Mouse (Mus musculus) urinary bladder, postnatal 25 days (tissue): Measurements from ENCODE around the gene Ctnna2.

Source experiments
- DNase-seq: peaks from one replicate; pipeline ENCODE4 v3.0.0; 2022; ENCODE audit warnings: low spot score

Gene Ctnna2

DNA sequence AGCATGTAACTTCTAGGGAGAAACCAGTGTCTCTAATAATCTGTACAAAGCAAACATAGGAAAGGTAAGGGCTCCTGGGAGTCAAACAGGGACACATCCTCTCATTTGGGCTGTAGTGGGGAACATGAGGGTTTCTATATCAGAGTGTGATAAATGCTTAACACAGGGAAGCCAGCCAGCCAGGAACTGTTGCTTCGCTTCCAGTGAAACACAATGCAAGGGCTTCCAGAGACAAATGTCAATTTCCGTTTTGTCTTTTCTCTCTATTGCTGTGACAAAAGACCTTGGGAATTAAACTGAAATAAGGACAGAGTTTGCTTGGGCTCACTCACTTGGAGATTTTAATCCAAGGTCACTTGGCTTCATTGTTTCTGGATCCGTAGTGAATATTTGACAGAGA lies 162.4 kb downstream of the Ctnna2 start:
- no peak for DNase-seq

DNA sequence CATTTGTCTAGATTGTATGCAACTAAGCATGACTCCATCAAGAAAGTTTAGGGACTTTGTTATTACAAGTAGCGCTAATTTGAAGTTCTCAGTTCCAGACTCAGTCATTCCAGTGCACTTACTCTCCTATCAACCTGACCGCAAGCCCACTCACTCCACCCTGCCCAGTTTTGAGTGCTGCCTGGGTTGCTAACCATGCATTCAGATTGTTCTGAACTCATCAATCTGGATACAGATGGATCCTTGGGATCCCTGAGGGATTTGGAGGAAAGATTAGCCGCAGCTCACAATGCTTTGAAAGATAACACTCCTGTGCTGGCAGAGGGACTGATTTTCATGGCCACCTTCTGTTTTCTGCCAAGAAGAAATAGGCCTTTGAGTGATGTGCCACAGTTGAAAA lies 168.5 kb downstream of the Ctnna2 start:
- no peak for DNase-seq

DNA sequence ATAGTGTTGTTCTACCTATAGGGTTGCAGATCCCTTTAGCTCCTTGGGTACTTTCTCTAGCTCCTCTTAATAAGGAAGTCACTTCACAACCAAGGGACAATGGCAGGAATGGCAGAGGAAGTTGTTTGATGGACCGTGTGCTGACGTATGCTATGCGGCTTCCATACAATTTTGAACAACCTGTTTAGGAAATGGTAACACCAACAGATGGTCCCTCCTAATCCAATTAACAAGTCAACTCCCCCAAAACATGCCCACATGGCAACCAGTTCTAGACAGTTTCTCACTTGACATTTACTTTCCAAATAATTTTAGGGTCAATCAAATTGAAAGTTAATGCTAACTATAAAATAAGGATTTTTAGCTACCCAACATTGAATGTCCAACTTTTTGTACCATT lies 176.9 kb downstream of the Ctnna2 start:
- DNase-seq = no peak

DNA sequence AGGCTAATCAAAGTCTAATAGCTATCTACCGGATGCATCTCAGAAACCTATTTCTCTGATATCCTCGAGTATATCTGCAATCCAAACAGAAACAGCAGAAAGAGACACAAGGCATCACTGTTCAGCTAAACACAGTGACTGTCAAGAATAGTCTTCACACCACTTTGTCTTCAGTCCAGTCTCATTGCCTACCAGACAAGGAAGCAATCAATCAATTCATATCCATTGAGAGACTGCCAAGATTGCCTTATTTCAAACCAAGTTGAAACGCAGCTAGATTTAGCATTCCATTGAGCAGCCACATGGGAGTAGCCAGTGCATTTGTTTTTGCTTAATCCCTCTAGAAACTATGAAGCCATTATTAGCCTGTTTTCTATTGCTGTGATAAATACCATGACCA lies 196.2 kb downstream of the Ctnna2 start:
- no peak for DNase-seq

DNA sequence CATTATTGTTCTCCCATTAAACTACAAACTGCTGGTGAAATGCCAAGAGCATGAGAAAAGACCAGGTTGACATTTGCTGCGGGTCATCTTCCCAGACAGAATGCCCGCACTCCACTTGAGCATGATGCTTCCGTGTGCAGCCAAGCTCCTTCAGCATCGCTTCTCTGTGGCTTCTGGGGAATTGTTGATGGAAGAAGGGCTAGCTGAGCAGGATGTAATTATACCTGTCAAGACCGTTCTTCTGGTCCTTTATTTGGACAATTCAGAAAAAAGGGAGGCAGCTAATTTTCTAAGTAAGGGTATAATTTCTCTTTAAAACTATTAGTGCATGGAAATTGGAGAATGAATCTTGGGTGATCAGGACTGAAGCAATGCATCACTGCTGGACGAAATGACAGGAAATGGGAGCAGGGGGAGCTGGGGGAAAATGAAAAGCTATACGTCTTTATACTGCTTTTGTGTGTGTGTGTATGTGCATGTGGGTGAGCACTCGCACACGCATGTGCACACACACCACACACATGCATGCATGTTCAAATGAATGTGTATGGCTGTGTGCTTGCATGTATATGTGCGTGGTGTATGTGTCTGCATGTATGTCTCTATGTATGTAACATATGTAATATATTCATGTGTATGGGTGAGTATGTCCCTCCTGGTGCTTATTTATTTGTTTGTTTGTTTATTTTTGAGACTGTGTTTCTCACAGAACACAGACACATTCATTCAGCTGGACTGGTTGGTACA lies 211.0 kb downstream of the Ctnna2 start:
- no peak for DNase-seq

DNA sequence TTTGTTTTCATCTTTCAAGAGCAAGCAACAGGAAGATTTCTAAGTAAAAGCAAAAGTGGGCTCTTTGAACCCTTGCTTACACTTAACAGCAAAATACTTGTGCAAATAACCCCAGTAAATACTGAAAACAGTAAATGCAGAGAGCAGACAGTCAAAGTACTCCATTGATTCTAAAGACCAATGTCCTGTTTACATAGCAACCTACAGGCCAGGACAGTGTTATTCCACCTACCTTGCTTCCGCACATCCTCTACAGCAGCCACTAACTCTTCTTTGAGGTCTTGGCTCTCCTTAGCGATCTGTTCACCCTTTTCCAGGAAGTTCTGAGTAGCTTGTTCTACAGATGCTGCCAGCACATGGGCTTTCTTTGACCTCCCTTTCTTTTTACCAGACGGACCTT lies 221.3 kb downstream of the Ctnna2 start:
- no peak for DNase-seq

DNA sequence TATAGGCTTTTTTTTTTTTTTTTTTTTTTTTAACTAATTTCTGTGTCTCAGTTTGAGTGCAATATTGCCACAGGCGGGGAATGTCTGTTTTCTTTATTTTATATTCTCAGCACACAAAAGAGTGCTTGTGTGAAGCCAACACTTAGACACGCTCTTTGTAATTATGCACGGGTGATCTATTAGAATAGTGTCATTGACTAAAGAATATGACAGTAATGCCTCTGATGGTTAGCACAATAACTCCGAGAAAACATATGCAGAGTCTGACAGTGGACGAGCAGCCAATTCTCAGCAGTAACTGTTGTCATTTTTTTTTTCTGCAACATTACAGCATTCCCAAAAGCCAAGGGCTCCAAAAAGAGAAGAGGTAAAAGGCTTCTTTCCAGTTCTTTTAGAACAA lies 234.1 kb downstream of the Ctnna2 start:
- DNase-seq = no peak

DNA sequence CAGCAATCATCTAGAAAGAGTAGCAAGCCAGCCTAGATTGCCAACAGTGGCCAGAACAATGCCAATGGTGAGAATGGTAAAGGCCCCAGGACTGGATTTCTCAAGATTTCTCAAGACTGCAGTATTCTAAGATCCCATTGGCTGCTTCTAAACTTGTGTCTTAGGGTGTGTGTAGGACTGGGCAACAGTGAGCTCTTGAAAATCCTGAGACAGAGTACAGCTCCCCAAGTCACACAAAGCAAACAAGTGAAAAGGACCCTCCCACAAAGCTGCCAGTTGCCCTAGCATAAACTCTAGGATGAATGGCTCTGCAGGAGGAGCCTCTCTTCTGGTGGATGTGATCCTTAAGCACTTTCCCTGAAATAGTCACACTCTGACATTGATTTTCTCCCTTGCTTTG lies 235.8 kb downstream of the Ctnna2 start:
- DNase-seq = no peak

DNA sequence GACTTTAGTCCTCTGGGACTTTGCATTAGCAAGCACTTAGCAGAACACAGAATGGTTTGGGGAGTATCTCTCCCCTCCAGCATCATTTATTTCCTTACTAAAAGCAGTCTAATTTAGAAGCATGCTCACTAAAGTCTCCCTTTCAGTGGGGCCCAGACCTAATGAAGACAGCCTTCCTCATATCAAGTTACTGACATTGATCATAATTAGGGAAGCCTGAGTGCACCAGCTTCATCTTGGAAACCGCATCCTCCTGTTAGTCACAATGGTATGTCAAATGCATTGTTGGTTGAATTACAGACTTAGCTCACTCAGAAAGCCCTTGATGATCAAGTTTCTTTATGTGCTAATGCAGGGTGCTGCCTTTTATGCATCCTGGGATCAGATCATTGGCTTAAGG lies 236.5 kb downstream of the Ctnna2 start:
- DNase-seq = no peak

DNA sequence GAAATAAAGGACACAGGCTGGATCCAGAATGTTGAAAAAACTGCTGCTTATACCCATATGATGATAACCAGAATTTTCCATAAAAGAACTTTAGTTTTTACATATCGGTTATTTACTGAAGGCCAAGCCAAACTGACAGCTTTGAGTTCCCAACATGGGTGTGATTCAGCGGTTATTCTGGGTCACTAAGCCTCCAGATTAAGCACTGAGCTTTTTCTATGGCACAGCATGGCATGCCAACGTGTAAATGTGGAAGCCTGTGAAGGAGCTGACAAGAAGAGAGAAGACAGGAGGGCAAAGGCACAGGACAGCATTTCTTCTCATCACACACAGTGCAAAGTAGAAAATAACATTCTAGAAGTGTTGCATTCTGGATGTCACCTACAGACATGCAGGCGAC lies 240.9 kb downstream of the Ctnna2 start:
- DNase-seq = no peak

DNA sequence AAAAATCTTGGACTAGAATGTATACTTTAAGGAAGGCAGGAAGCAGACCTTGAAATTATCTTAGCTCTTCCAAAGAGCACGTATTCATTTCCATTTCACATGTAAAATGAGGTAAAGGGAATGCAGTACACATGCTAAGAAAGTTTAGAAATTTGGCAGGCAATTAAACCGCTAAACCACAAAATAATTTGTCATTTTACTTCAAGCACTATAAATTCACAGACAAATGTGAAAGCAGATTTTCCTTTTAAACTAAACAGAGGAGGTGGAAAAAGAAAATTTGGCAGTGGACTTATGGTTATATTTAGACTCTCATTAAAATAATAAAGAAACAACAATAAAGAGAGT lies 254.6 kb downstream of the Ctnna2 start:
- DNase-seq = no peak

DNA sequence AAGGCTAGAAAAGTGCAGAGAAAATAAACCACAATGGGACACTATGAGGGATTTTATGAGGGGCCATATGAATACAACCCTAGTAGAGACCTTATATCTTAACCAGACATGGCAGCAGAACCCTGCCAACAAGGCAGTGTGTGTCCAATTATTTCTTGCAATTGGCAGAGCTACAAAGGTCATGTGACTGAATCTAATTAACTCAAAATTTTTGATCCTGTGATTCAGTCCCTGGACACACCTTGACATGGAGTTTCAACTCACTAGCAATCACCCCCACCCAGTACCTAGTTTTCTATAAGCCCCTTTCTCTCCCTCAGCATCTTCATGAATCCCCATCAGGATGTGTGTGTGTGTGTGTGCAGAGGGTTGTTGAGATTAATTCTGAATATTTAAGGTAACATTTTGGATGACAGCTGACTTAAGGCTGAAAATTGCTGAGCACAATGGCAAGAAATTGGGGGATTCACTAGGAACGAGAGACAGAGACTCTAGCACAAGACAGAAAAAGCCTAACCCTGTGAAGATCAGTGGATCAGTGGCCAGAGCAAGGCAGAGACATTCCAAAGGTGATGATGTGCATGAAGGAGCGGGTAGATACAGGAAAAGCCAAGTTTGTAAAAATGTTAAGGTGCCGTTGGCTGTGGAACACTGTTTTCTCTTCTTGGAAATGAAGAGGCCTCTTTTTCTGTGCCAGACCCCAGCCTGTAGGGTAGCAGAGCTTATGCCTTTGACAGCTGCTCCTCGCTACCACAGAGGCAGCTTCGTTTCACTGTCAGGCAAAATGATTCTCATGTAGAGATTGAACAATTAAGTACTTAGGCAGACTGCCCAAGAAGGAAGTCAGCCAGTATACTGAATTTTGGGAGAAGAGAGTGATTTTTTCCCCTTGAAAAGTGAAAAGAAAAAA lies 255.2 kb downstream of the Ctnna2 start:
- DNase-seq = no peak

DNA sequence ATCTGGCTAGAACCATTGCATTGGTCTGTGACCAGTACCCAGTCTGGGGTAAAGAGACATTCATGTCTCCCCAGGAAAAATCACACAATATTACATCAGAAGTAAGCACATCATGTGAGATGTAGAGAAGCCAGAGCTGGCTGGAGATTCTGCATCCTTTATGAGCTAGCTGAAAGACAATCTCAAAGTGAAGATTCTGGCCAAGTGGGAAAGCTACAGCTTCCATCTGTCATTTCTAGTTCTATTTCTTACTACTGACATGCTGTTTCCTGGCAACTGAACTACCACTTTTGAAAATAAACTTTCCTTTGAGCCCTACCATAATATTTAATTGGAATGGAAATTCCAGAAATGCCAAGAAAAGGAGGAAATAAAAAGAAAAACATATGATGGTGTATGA lies 285.4 kb downstream of the Ctnna2 start:
- DNase-seq = no peak

DNA sequence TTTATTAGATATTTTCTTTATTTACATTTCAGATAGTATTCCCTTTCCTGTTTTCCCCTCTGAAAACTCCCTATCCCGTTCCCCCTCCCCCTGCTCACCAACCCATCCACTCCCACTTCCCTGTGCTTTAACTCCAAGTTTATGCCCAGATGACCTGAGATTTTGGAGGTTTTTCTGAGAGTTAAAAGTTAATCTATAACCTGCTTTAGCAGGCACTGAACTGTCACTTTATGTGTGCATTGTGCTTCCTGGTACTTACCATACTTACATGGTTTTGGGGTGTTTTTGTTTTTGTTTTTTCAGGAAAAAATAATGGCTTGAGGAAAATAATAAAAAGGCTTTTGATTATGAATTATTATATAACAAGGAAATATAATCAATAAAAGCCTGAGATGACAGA lies 292.3 kb downstream of the Ctnna2 start:
- DNase-seq = no peak

DNA sequence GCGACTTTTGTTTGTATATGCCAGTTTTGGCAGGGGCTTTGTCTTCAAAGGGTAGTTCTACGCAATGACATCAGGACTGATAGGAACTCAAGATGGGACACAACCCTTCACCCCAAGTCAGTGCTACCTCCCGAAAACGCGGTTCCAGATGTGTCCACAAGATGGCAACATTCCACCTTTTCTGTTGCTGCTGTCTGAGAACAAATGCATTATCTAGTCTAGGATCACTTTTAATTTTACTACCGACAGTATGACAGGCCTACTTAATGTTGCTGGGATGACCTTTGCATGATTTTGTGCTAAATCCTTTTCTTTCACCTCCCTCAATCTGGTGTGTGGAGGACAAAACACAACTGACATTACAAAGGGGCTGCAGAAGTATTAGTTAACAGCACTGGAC lies 329.4 kb downstream of the Ctnna2 start:
- peak; percentile 8 for DNase-seq

DNA sequence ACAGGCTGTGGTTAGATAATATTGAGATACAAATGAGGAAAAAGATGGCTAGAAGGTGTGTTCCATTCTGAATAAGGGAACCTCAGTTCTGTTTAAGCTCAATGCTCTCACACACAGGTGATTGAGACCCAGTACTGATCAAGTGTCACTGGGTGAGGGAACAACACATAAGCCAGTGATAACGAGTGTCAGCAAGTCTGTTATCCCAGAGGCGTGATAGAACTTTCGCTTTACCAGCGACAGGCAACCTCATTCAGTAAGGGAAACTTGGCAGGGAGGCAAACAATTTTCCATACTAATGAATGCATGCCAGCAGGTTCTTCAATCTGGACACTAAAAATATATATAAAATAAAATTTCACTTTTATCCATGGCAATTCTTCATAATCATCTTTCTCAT lies 334.9 kb downstream of the Ctnna2 start:
- no peak for DNase-seq

DNA sequence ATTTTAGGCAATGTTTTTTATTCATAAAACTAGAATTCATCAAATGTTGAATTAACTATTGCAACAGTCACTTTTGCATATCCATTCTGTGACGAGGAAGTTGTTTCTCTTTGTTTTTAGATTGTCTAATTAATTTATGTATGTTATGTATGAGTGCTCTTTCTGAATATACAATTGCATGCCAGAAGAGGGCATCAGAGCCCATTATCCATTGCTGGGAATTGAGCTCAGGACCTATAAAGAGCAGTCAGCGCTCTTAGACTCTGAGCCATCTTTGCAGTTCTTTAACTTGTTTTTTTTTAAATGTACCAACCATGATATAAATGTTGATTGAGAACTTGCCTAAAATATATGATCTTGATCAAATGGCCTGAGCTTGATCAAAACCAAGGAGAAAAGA lies 340.7 kb downstream of the Ctnna2 start:
- no peak for DNase-seq

DNA sequence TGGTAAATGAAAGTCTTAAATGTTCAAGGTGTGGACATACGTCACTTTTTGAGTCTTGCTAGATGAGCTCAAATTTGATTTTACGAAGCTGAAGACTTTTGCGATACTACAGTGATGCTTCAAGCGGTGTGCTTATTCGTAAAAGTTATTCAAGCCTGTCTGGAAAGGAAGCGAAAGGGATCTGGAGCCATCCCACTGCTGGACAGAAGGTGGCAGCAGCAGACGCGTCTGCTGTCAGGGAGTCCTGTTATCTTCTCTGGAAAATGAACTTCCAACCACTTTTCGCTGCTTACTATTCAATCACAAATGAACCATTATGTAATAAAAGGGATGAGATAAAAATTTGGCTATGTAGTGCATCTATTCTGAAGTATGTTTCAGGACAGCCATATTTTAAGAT lies 345.5 kb downstream of the Ctnna2 start:
- peak; percentile 3 for DNase-seq

DNA sequence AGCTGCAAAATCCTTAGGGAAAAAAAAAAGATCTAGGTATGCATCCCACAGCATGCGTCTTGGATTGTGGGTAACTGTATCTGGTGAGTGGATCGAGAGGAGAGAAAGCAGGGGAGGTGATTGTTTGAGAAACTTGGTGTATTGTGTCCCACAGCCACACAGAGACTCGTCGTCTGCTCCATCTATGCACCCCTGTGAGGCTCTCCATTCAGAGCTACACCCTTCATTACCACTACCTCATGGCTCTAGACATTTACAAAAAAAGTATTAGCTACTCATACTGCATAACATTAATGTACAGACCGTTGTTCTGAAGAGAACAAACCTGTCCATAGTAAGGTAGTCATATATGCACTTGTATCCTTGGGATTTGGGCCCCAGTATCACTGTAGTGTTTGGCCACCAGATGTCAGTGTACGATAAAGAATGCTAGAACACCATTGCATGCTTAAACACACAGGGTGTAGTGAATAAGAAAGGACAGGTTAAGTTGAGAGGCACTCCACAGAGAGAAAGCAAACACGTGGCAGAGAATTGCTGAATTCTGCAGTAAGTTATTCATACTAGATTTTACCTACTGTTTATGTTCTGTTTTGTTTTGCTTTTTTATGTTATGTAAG lies 350.8 kb downstream of the Ctnna2 start:
- no peak for DNase-seq

DNA sequence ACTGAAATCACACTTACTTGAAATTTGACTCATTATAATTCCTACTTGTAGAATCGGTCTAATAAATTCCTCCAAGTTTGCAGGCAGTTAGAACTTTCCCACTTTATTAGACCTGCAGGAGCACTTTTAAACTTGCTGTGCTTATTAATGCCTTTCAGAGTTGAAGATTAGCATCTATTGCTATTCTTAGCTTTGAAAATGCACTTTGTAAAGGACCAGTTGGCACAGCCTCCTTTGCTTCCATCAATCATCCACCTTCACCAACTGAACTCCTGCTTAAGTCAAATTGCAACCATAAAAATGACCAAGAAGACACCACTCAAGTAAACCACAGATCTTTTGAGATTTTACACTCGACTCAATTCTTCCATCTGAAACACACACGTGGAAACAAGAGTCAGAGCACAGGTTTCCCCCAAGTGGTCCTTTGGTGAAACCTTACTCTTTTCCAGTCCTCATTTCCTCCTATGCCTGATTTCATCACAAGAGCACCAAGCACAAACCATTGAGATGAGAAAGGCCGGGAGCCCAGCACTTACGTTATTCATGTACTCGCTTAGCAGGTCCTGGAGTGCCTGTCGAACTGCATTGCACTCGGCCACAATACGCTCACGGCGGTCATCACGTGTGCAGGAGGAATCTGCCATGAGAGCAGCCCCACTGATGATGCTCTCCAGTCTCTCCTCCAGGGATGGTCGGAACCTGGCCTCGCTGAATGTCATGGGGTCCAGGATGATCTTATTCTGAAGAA lies 374.7 kb downstream of the Ctnna2 start:
- DNase-seq = no peak

DNA sequence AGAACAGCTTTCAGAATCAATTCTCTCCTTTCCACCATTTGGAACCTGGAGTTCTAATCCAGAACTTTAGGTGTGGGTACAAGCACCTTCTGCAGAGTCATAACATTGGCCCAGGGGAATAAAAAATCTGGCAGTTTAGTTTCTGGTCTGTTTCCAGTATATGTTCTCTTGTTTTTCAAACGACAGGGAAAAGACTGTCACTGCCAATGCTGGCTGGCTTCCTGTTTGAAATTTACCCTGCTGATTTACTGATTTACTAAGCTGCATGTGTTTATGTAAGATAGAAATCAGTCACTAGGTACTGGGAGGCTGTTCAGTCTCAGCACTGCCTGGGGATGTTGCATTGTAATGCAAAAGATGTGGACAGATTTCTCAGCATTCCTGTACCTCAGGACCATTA lies 375.6 kb downstream of the Ctnna2 start:
- no peak for DNase-seq

DNA sequence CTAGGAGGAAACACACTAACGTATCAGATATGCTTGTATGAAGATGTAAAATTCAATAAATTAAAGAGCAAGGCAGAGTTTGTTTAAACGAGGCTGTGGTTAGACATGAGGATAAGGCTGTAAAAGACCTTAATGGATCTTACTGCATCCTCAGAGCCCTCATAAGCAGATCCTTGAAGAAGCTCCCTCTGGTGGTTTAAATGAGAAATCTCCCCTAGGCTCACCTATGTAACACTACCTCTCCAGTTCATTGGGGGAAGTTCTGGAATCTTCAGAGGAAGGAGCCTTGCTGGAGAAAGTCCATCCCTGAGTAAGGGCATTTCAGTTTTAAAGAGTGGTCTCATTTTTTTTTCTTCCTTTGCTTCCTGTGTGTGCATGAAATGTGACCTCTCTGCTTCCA lies 380.3 kb downstream of the Ctnna2 start:
- no peak for DNase-seq

DNA sequence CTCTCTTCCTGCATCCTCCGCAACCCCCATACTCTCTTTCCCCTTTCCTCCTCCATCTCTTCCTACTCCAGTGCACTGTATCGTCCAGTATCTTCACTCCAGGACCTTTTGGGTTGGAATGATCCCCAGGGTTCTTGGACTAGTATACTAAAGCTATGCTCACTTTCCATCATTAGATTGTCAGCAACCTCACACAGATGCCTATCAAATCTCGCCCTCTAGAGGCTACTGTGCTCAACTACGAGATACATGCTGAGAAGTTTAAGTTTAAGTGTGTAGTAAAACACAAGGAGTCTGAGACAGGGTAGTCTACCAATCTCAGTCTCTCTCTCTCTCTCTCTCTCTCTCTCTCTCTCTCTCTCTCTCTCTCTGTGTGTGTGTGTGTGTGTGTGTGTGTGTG lies 396.9 kb downstream of the Ctnna2 start:
- DNase-seq = no peak
